Mouse (Mus musculus) c-Kit-positive CD71-positive TER-119-negative erythroid progenitor cells, embryonic 14.5 days (primary cell): Measurements from ENCODE around the gene Medag.

Source experiments
- DNase-seq: peaks from one replicate; pipeline ENCODE4 v3.0.0-alpha.2; 2013; ENCODE audit warnings: low read depth

Medag gene

DNA sequence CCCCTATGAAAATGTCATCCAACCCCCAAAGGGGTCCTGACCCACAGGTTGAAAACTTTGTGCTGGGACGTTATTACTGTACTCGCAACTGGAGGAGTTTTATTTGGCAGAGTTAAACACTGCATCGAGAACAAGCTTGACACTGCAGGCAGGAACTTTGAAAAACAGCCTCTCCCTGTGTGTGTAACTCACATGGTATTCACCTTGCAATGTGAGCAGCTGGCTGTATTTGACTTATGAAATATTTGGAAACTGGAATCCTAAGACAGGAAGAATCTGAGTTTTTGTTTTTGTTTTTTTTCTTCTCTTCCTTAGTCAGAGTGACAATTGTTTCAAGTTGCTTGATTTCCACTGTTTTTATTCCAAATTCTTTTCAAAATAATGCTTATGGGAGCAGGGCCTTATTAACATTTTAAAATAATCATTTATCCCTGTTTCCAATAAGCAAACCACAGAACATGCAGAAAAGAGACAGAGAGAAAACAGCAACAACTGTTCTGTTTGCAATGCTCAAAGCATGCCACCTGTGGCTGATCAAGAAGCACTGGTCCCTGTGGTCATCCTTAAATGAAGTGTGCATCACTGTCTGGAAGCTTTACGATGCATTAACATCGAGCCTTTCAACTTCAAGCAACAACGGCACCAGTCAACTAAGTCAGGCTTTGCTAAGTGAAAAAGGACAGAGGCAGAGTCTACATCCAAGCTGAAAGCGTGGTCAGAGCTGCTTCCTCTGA is 26.2 kb upstream of the Medag start:
- DNase-seq, result no peak

DNA sequence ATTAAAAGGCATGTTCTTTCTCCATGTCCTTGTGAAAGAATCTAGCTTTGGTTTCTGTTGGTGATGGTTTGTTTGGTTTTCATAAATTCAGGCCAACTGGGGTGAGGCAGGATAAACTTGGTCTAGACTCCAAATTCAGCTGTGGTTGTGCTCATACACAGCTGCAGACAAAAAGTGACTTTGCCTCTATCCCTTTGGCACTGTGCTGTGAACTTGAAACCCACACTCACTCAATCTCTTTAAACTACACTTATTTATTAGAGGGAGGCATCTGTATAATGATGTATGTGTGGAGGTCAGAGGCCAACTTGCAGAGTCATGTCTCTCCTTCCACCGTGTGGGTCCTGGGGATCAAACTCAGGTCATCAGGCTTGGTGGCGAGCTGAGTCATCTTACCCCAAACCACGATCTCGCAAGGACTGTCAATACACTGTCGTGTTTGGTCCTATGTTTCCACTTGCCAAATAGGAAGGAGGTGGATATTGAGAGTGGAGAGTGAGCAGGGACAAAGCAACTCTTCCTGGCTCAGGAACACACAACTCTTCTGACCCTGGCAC is 25.2 kb upstream of the Medag start:
- no peak for DNase-seq

- no peak for DNase-seq
Measured at GRCm38 (mm10) chr5:149388947-149389346, 22.6 kb upstream of the Medag start.

DNA sequence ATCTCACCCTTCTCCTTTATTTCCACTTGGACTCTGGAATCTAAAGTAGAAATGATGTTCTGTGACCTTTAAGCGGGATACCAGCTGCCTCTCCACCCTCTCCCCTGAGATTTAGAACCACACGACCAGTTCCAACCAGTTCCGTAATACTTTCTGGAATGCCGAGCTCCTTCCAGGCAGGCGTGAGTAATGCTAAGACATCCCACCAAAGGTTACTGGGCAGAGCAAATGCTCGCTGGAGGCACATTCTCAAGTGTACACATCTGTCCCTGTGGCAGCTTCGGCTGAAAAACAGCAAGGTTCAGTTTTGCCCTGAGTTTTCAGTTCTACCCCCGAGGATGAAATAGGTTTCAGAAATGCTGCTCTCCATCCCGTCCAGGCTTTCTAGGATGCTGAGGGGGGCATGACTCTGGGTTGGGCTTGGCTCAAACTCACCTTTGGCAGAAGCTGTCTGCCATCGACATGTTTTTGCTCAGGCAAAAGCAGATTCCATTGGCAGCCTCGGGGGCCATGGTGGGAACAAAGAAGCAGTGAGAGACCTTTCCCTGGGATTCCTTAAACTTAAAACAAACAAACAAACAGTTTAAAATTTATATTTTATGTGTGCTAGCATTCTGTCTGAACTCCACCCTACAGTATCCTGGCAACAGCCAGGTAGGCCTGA is 21.9 kb upstream of the Medag start:
- DNase-seq, result no peak

DNA sequence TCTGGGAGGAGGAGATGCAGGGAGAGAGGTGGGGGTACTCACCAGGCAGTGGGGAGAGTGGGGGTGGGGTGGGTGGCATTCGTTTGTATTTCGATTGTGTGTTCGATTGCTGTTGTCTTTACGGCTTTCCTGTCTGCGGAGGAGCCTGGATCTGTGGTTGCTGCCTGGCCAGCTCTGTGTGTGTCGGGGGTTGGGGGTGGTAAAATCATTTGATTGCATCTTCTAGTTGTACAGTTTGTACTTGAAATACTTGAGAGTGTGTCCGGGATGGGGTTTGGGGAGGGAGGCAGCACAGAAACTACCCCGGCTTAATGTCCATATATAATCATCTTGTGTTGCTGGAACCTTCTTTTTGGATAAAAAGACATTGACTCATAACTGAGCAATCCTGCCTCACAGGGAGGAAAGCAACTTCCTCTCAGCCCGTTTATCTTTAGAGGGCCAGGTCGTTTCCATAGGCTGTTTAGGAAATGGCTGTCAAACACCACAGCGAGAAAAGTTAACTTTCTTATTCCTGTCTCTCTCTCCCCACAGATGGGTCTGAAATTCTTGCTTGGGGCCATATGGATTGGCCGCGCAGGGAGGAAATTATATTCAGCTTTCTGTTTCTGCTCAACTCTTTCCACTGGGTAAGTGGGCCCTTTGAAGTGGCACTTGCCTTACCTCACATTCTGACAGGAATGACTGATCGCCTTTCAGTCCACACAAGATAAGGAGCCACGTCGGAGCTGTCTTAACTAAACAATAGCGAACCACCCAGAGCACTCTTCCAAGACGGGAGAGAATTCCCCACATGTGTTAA is 19.8 kb upstream of the Medag start:
- no peak for DNase-seq

GRCm38 (mm10) chr5:149392420-149392988 is 19.0 kb upstream of the Medag start:
- DNase-seq, result no peak

- DNase-seq, result no peak
Measured at GRCm38 (mm10) chr5:149401446-149401975, 10.0 kb upstream of the Medag start.

DNA sequence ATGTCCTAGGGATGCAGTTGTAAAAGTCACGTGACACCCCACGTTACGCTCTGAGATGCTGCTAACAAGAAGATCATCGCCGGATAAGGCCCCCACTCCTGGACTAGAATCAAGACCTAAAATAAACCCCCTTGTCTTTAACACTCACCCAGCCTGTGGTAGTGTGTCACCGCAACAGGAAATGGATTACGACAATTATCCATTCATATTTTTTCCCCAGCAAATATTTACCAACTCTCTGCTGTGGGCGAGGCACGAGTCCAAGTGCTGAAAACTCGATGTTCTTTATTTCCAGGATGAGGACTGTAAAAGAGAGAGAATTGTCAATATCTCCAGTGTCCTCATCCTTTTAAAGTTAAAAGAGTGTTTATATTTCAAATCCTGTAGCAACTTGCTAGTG is 9.5 kb upstream of the Medag start:
- DNase-seq, result no peak

DNA sequence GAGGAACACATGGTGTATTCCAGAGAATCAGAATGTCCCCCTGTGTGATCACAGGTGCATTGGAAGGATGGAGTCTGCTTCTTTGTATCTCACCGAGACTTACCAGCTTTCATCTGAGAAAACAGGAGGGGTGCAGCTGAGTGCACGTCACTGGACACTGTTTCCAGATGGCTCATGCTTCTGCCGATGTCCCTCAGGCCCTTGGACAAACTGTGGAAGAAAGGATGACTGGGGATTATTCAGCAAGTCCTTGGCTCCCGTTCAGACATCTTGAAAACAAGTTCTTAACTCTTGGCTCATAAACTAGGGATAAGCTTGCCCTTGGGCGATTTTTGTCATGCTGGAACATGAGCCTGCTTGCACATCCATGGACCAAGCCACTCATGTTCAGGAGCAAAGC is 8.2 kb upstream of the Medag start:
- no peak for DNase-seq

GRCm38 (mm10) chr5:149404710-149405109 is 6.8 kb upstream of the Medag start:
- no peak for DNase-seq

GRCm38 (mm10) chr5:149406791-149407276 is 4.7 kb upstream of the Medag start:
- DNase-seq, result no peak

GRCm38 (mm10) chr5:149409502-149409901 is 2.0 kb upstream of the Medag start:
- DNase-seq, result no peak

DNA sequence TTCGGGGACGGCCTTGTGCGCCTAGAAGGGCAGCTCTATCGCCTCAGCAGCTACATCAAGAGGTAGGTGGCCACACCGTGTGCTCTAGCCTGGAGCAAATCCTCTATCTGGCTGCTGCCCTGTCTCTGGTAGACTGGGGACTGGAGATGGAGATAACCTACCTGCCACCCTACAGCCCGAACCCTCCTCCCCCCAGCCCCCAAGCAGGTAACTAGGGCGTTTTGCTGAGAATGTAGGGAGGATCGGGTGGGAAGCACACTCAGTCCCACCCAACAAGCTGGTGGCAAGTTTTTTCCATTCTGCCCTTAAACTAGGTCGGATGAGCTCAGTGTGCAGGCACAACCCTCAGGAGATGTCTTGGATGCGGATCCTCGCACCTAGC is 636 bp downstream of the Medag start:
- no peak for DNase-seq

GRCm38 (mm10) chr5:149412671-149413070 is 1.1 kb downstream of the Medag start:
- DNase-seq, result no peak

- no peak for DNase-seq
Measured at GRCm38 (mm10) chr5:149414369-149415167, 3.0 kb downstream of the Medag start.

- no peak for DNase-seq
Measured at GRCm38 (mm10) chr5:149417381-149417780, 5.8 kb downstream of the Medag start.

DNA sequence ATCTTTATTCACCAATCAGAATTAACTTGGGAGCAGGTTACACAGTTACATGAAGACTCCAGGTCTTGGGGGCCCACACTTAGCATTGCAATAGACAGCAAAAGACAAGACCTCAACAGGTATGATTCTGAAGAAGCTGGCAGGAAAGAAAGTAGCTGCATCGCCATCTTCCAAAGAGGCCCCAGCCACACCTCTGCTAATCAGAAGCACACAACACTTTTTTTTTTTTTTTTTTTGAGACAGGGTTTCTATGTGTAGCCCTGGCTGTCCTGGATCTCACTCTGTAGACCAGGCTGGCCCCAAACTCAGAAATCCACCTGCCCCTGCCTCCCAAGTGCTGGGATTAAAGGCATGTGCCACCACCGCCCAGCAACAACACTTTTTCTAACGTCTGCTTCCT is 15.0 kb downstream of the Medag start:
- DNase-seq, result no peak

DNA sequence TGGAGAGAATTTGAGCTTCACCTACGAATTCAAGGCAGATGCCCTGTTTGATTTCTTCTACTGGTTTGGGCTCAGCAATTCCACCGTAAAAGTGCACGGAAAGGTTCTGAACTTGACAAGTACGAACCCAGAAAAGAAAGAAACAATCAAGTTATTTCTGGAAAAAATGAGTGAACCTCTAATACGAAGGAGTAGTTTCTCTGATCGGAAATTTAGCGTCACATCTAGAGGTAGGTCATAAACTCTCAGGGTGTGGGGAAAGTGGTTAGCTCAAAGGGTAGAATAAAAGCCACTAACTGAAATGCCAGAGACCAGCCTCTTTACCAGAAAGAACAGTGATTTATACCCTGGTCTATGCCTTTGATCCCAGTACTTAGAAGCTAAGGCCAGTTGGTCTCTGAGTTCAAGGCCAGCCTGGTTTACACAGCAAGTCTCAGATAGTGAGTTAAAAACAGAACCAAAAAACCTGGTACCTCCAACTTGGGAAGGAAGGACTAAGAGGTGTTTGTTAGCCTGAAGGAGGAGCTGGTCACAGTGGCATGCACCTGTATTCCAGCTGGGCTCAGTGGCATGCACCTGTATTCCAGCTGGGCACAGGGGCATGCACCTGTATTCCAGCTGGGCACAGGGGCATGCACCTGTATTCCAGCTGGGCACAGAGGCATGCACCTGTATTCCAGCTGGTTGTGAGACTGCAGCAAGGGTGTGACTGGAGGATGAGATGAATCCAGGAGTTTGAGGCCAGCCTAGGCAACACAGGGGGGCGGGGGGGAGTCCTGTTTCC is 15.9 kb downstream of the Medag start:
- DNase-seq, result no peak

- DNase-seq, result no peak
Measured at GRCm38 (mm10) chr5:149428347-149428746, 16.8 kb downstream of the Medag start.

- no peak for DNase-seq
Measured at GRCm38 (mm10) chr5:149428810-149429255, 17.3 kb downstream of the Medag start.
